Mouse (Mus musculus) G1E (cell line): ENCODE data around the gene Frrs1.

ENCODE experiments used
- CTCF ChIP-seq: IDR thresholded peaks from 2 replicates; pipeline ENCODE4 v1.5.1; 2012; ENCODE audit warnings: low read depth, low read length, inconsistent platforms, mixed read lengths
- GATA1 ChIP-seq: IDR thresholded peaks from 2 replicates; pipeline ENCODE4 v1.6.1; 2012; ENCODE audit warnings: borderline replicate concordance, low read length, inconsistent platforms, mixed read lengths

DNA sequence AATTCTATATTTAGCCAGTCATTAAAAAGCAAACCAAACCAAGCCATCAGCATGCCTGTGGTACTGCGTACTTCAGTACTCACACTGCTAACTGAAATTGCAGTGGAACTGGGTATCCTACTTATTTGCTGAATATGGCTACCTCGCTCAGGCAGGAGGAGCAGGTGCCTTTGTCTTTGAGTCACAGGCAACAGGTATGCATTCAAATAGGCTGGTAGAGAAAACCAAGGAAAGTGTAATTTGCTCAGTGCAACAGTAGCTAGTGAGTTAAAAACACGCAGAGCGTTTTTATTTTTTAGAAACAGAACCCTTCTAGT, 1.9 kb downstream of the Frrs1 start:
- no peak for TF ChIP-seq GATA1
- TF ChIP-seq CTCF, result no peak
